Mouse (Mus musculus): ENCODE data around the gene Dgki. TPM values are rescaled to one million over a fixed set of nuclear protein-coding genes. Genes with fewer than 3 reads are reported as not detected.

The Dgki gene
- total and polyA plus RNA-seq, 3 experiments: 4.4 to 8.7 (median 7.7) TPM

- no peak overlapping the region for H3K4me3 ChIP-seq (replicated peaks in 1 of 3; ENCODE audit: low read depth in 2 of 3, low read length in 2 of 3, poor library complexity in 1 of 3)
- H3K4me2 ChIP-seq (ENCODE audit: insufficient read depth, low read depth, poor library complexity, severe bottlenecking): no peak overlapping the region
- in situ Hi-C loops (cut with MboI; ENCODE audit: low pct_ligation_motif_present, low pct_unique_long_range_greater_than_20kb, low sequenced_read_pairs) (no loop called here), dilution Hi-C loops (cut with MboI; ENCODE audit: extremely low pct_ligation_motif_present, extremely low pct_unique_long_range_greater_than_20kb, low sequenced_read_pairs) (no loop called here)
- peaks cover 0 to 15% of the 10 kb centered on the region in 2 experiments for H3K36me3 ChIP-seq (replicated peaks in 1 of 2; ENCODE audit: control insufficient read depth in 1 of 2, insufficient read depth in 1 of 2, low read length in 1 of 2)
- H3K79me2 ChIP-seq (replicated peaks; ENCODE audit: control insufficient read depth, extremely low read depth, insufficient read depth, poor library complexity, severe bottlenecking): no peaks in the 10 kb centered on the region
- TF ChIP-seq SMC3 (IDR thresholded peaks at IDR 0.05; ENCODE audit: low read depth, low read length) (peak; percentile 47; the same call in 1 of the 2 replicates), JUND (conservative IDR thresholded peaks at IDR 0.05; ENCODE audit: low read depth, low read length) (no peak), CHD1 (IDR thresholded peaks at IDR 0.05; ENCODE audit: low read depth, low read length) (no peak), RAD21 (IDR thresholded peaks at IDR 0.05; ENCODE audit: low read depth, low read length) (peak; percentile 38), CTCF (conservative IDR thresholded peaks at IDR 0.05 in 1 of 2, IDR thresholded peaks at IDR 0.05 in 1 of 2; ENCODE audit: low read depth in 2 of 2, low read length in 2 of 2) (peak; percentile 54 to 68), TCF12 (IDR thresholded peaks at IDR 0.05; ENCODE audit: low read depth, low read length) (no peak)
- H3K27ac ChIP-seq (ENCODE audit: insufficient read depth, low read depth): no peak overlapping the region
- no peaks in the 10 kb centered on the region for H3K27me3 ChIP-seq (replicated peaks)
- peak; percentile 51 for DNase-seq (ENCODE audit: extremely low read depth)
- no peak overlapping the region for H3K9ac ChIP-seq (ENCODE audit: insufficient read depth, low read depth)
- H3K9me3 ChIP-seq (replicated peaks; ENCODE audit: low read length): no peaks in the 10 kb centered on the region
- no peaks in the 10 kb centered on the region for H3K4me1 ChIP-seq (ENCODE audit: control insufficient read depth in 1 of 2, insufficient read depth in 2 of 2)
These were observed 344.7 kb downstream of the Dgki start for GRCm38 (mm10) chr6:36955293-36955692.

DNA sequence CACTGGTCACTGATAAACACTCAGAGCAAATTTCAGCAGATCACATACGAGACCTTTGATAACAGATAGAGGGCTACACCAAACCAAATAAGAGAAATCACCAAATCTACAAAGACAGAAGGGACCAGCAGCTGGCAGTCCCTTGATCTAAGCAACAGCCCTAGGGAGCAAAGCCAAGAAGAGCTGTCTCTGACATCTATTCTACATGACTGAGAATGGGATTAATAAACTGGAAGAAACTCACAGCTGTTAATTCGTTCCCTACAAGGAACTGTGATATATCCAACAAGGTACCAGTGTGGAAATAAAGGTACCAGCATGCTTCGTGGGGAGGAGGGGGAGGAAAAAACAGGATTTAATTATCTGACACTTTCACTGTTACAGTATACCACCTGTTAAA is 349.3 kb downstream of the Dgki start:
- H3K27me3 ChIP-seq (replicated peaks): no peaks in the 10 kb centered on the region
- peaks cover 0 to 27% of the 10 kb centered on the region in 2 experiments for H3K36me3 ChIP-seq (replicated peaks in 1 of 2; ENCODE audit: control insufficient read depth in 1 of 2, insufficient read depth in 1 of 2, low read length in 1 of 2)
- H3K4me3 ChIP-seq (replicated peaks in 1 of 3; ENCODE audit: low read depth in 2 of 3, low read length in 2 of 3, poor library complexity in 1 of 3): no peak overlapping the region
- no peak overlapping the region for H3K9ac ChIP-seq (ENCODE audit: insufficient read depth, low read depth)
- no peak overlapping the region for H3K27ac ChIP-seq (ENCODE audit: insufficient read depth, low read depth)
- no peak for TF ChIP-seq CHD1 (IDR thresholded peaks at IDR 0.05; ENCODE audit: low read depth, low read length)
- TF ChIP-seq GABPA (IDR thresholded peaks at IDR 0.05; ENCODE audit: insufficient replicate concordance, low read depth, low read length): no peak
- TF ChIP-seq NELFE (IDR thresholded peaks at IDR 0.05; ENCODE audit: low read depth, low read length): no peak
- TF ChIP-seq HCFC1 (IDR thresholded peaks at IDR 0.05; ENCODE audit: low read depth, low read length): no peak
- no peak for TF ChIP-seq USF1 (IDR thresholded peaks at IDR 0.05; ENCODE audit: low read depth, low read length)
- no peak for TF ChIP-seq ZNF384 (IDR thresholded peaks at IDR 0.05; ENCODE audit: low read depth, low read length)
- H3K4me2 ChIP-seq (ENCODE audit: insufficient read depth, low read depth, poor library complexity, severe bottlenecking): no peak overlapping the region
- no peaks in the 10 kb centered on the region for H3K9me3 ChIP-seq (replicated peaks; ENCODE audit: low read length)
- in situ Hi-C loops (cut with MboI; ENCODE audit: low pct_ligation_motif_present, low pct_unique_long_range_greater_than_20kb, low sequenced_read_pairs) (no loop called here), dilution Hi-C loops (cut with MboI; ENCODE audit: extremely low pct_ligation_motif_present, extremely low pct_unique_long_range_greater_than_20kb, low sequenced_read_pairs) (no loop called here)
- no peaks in the 10 kb centered on the region for H3K79me2 ChIP-seq (replicated peaks; ENCODE audit: control insufficient read depth, extremely low read depth, insufficient read depth, poor library complexity, severe bottlenecking)
- DNase-seq (ENCODE audit: extremely low read depth): no peak
- no peaks in the 10 kb centered on the region for H3K4me1 ChIP-seq (ENCODE audit: control insufficient read depth in 1 of 2, insufficient read depth in 2 of 2)

DNA sequence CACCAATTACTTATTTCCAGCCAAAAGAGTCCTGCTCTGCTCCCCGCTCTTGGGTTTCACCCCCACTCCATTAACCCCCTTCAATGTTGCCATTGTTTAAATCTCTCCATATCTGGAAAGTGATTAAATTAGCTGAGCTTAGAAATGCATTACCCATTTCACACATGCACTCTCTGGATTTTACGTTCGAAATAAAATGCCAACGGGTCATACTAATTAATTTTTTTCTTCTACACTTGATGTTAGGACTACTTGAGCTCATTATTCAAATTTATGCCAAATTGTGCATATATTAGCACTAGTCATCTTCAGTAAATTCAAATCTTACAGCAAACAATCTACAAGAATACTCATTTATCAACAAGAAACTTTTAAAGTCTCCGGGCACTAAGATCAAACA is 352.1 kb downstream of the Dgki start:
- no peak overlapping the region for H3K27ac ChIP-seq (ENCODE audit: insufficient read depth, low read depth)
- in situ Hi-C loops (cut with MboI; ENCODE audit: low pct_ligation_motif_present, low pct_unique_long_range_greater_than_20kb, low sequenced_read_pairs) (no loop called here), dilution Hi-C loops (cut with MboI; ENCODE audit: extremely low pct_ligation_motif_present, extremely low pct_unique_long_range_greater_than_20kb, low sequenced_read_pairs) (no loop called here)
- H3K27me3 ChIP-seq (replicated peaks): no peaks in the 10 kb centered on the region
- H3K9ac ChIP-seq (ENCODE audit: insufficient read depth, low read depth): no peak overlapping the region
- no peak for DNase-seq (ENCODE audit: extremely low read depth)
- no peak overlapping the region for H3K4me2 ChIP-seq (ENCODE audit: insufficient read depth, low read depth, poor library complexity, severe bottlenecking)
- no peak for TF ChIP-seq USF1 (IDR thresholded peaks at IDR 0.05; ENCODE audit: low read depth, low read length)
- no peak for TF ChIP-seq RCOR1 (conservative IDR thresholded peaks at IDR 0.05; ENCODE audit: low read depth, low read length)
- TF ChIP-seq KAT2A (IDR thresholded peaks at IDR 0.05; ENCODE audit: insufficient replicate concordance, low read length): no peak
- TF ChIP-seq ZC3H11A (IDR thresholded peaks at IDR 0.05; ENCODE audit: low read depth, low read length): no peak
- no peak for TF ChIP-seq NELFE (IDR thresholded peaks at IDR 0.05; ENCODE audit: low read depth, low read length)
- no peak for TF ChIP-seq MEF2A (IDR thresholded peaks at IDR 0.05; ENCODE audit: borderline replicate concordance, low read depth, low read length)
- no peak for TF ChIP-seq POLR2A (IDR thresholded peaks at IDR 0.05; ENCODE audit: low read depth, low read length)
- H3K4me1 ChIP-seq (ENCODE audit: control insufficient read depth in 1 of 2, insufficient read depth in 2 of 2): no peaks in the 10 kb centered on the region
- H3K4me3 ChIP-seq (replicated peaks in 1 of 3; ENCODE audit: low read depth in 2 of 3, low read length in 2 of 3, poor library complexity in 1 of 3): no peak overlapping the region
- no peaks in the 10 kb centered on the region for H3K79me2 ChIP-seq (replicated peaks; ENCODE audit: control insufficient read depth, extremely low read depth, insufficient read depth, poor library complexity, severe bottlenecking)
- H3K36me3 ChIP-seq (replicated peaks in 1 of 2; ENCODE audit: control insufficient read depth in 1 of 2, insufficient read depth in 1 of 2, low read length in 1 of 2): peaks cover 1 to 26% of the 10 kb centered on the region in 2 experiments
- no peaks in the 10 kb centered on the region for H3K9me3 ChIP-seq (replicated peaks; ENCODE audit: low read length)

Measured in CH12.LX (cell line).